Mouse (Mus musculus) hindbrain, postnatal 0 days (tissue): ENCODE measurements at regions not wholly inside any gene's neighbourhood (a gene's known extent, or its start where the extent isn't known, plus 50 kb on each side); places are given as distances from the start of the nearest gene placed in this dataset.

Experiments used
- ATAC-seq: fragments of 200-750 bp; cut with Nextera tagmentation; 2 replicates; pipeline ENCODE4 v1.8.0; 2017; ENCODE audit warnings: mild to moderate bottlenecking, moderate TSS enrichment, moderate library complexity
- DNase-seq: peaks from one replicate; pipeline ENCODE4 v3.0.0-alpha.2; 2015; ENCODE audit warnings: low spot score
- H3K27ac ChIP-seq: fragments of 300-500 bp; sonication (generic); 2 replicates; pipeline ENCODE4 v1.5.1; 2014; ENCODE audit warnings: mild to moderate bottlenecking
- H3K27me3 ChIP-seq: fragments of 300-500 bp; sonication (generic); 2 replicates; pipeline ENCODE4 v1.6.1; 2014; ENCODE audit warnings: low read length, mixed read lengths; ENCODE audit not compliant: insufficient read depth
- H3K36me3 ChIP-seq: fragments of 300-500 bp; sonication (generic); 2 replicates; pipeline ENCODE4 v1.6.1; 2014; ENCODE audit warnings: low read length, mixed read lengths; ENCODE audit not compliant: insufficient read depth
- H3K4me1 ChIP-seq: fragments of 300-500 bp; sonication (generic); 2 replicates; pipeline ENCODE4 v1.6.1; 2014; ENCODE audit warnings: antibody characterized with exemption, low read length, mixed read lengths; ENCODE audit not compliant: insufficient read depth
- H3K4me2 ChIP-seq: fragments of 300-500 bp; sonication (generic); 2 replicates; pipeline ENCODE4 v1.6.1; 2014; ENCODE audit warnings: low read depth, mild to moderate bottlenecking, low read length, moderate library complexity, mixed read lengths
- H3K4me3 ChIP-seq: fragments of 300-500 bp; sonication (generic); 2 replicates; pipeline ENCODE4 v1.5.1; 2014; ENCODE audit warnings: low read length
- H3K9ac ChIP-seq: fragments of 300-500 bp; sonication (generic); replicated peaks from 2 replicates; pipeline ENCODE4 v1.6.1; 2014; ENCODE audit warnings: mild to moderate bottlenecking, low read length, moderate library complexity, mixed read lengths
- H3K9me3 ChIP-seq: fragments of 300-500 bp; sonication (generic); 2 replicates; pipeline ENCODE4 v1.6.1; 2016; ENCODE audit warnings: low read length, mixed read lengths
- CTCF ChIP-seq: IDR thresholded peaks from 2 replicates; pipeline ENCODE4 v1.5.1; 2016; ENCODE audit warnings: antibody characterized with exemption, control low read depth, low read depth
- WGBS: fragments of 180-500 bp; shearing (Covaris S2); extraction: QIAGEN DNeasy Blood & Tissue Kit; methylation state at CpG from one replicate; pipeline ENCODE4 v1.1.7; 2014; 5-methylcytosine and 5-hydroxymethylcytosine counted together

DNA sequence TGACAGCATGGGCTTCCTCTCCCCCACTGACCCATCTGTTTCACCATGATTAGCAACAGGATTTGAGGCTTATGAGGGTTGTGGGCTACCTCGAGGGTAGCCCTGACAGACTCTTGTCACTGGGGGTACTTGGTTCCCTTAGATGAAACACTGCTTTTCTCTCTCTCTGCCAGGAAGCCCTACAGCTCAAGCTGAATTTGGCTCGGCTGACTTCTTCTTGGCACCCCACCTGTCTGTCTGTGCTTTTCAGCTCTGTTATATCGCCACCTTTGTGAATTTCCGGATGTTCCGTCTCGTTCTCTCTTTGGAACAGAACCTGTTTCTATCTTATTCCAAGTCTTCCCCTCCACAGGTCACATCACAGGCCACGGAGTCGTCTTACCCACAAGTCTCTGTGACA is 330.0 kb downstream of the 1500009L16Rik start:
- Histone ChIP-seq H3K36me3 (no peaks in the 10 kb centered on the region), H3K4me1 (no peaks in the 10 kb centered on the region; the same call in 1 of the 2 replicates), H3K4me3 (no peak overlapping the region), H3K27ac (no peak overlapping the region), H3K4me2 (no peak overlapping the region), H3K9ac (no peak overlapping the region), H3K27me3 (no peaks in the 10 kb centered on the region), H3K9me3 (no peaks in the 10 kb centered on the region)
- DNase-seq: no peak
- no peak for ATAC-seq
- 76% methylated on average over 8 of the region's 8 CpGs for WGBS
- no peak for TF ChIP-seq CTCF

DNA sequence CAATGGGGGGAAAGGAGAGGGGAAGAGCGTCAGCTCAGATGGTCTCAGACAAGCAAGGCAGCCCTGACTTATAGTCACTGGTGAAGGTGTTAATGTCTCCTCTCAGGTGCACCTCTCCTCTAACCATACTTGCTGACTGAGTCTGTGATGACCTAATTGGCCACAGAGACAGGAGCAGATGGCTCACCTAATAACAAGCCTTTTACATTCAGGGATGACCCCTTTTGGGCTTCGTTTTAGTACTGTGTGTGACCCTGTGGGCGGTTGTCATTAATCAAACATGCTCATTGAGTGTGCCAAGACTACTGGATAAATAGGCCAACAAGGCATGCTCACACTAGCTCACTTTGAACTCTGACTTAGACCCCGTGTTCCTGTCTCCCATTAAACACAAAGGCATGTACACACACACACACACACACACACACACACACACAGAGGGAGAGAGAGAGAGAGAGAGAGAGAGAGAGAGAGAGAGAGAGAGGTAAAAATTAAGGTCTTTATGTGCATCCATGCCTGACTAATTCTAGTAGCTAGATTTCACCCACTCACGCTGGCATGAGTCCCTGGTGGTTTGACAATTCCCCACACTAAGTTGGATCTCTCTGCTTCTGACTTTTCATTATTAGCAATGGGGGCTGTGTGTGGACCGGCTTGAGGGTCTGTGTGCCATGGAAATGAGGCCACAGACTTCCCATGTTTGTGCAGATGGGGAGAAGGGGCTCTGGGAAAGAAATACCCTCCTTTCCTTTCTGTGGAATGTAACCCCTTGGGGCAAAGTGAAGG is 332.1 kb downstream of the 1500009L16Rik start:
- DNase-seq (peak; percentile 31), ATAC-seq (peak; percentile 38; the same call in 1 of the 2 replicates)
- WGBS: 33% methylated on average over 6 of the region's 6 CpGs

DNA sequence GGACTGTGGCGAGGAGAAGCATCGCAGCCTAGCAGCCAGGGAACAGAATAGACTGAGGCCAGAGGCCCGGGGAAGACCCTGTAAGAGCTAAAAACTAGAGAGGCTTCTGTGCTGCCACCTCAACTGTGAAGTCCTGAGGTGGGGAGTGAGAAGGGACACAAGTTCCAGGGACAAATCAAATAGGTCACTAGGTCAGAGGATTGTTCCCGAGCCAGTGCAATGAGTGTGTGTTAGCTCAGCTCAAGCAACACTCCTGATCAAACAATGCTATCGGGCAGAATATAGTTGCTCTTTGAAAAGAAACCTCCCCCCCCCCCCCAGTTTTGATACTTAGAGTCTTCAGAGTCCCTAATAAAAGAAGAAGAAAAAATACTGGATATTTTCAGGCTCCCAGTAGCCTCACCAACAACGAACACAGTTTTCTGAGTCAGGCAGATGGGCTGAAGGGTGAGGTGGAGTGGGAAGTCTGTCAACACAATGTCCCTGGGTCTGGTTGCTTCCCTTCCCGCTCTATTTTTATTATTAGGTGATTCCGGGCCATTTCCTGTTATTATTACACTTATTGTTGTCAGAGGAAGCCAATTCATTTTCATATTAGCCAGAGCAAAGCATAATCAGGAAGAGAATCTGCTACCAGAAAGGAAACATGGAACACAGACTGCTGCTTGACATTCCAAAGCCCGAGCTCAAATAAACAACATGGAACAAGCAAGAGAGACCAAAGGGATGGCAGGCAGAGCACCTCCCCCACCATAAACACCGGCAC is 332.9 kb downstream of the 1500009L16Rik start:
- no peak for DNase-seq

More for the DNA sequence above, 332.1 kb downstream of the 1500009L16Rik start:
- Histone ChIP-seq H3K4me1 (peaks cover 4% of the 10 kb centered on the region), H3K4me2 (no peak overlapping the region), H3K36me3 (no peaks in the 10 kb centered on the region), H3K9ac (no peak overlapping the region), H3K27ac (no peak overlapping the region), H3K4me3 (no peak overlapping the region), H3K27me3 (no peaks in the 10 kb centered on the region), H3K9me3 (no peaks in the 10 kb centered on the region)
- TF ChIP-seq CTCF: no peak

GRCm38 (mm10) chr10:84056323-84057169 is 333.9 kb downstream of the 1500009L16Rik start:
- Histone ChIP-seq H3K4me3 (no peak overlapping the region), H3K27ac (no peak overlapping the region), H3K4me2 (no peak overlapping the region), H3K9me3 (no peaks in the 10 kb centered on the region), H3K27me3 (no peaks in the 10 kb centered on the region), H3K4me1 (peaks cover 12% of the 10 kb centered on the region), H3K9ac (no peak overlapping the region), H3K36me3 (no peaks in the 10 kb centered on the region)
- DNase-seq (no peak), ATAC-seq (no peak)
- WGBS: 87% methylated on average over 14 of the region's 14 CpGs
- TF ChIP-seq CTCF: no peak

More for the DNA sequence above, 332.9 kb downstream of the 1500009L16Rik start:
- H3K27ac ChIP-seq: no peak overlapping the region
- WGBS: 70% methylated on average over 10 of the region's 10 CpGs
- H3K27me3 ChIP-seq: no peaks in the 10 kb centered on the region
- H3K4me1 ChIP-seq: peaks cover 7% of the 10 kb centered on the region
- H3K9ac ChIP-seq: no peak overlapping the region
- ATAC-seq: no peak
- no peak overlapping the region for H3K4me2 ChIP-seq
- H3K9me3 ChIP-seq: no peaks in the 10 kb centered on the region
- H3K36me3 ChIP-seq: no peaks in the 10 kb centered on the region
- TF ChIP-seq CTCF: no peak
- H3K4me3 ChIP-seq: no peak overlapping the region

DNA sequence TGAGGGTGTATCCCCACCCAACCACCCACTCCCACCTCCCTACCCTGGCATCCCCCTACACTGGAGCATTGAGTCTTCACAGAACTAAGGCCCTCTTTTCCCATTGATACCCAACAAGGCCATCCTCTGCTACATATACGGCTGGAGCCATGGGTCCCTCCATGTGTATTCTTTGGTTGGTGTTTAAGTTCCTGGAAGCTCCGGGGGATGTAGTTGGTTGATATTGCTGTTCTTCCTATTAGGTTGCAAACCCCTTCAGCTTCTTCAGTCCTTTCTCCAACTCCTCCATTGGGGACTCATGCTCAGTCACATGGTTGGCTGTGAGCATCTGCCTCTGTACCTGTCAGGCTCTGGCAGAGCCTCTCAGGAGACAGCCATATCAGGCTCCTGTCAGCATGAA is 335.6 kb downstream of the 1500009L16Rik start:
- no peak overlapping the region for H3K4me3 ChIP-seq
- H3K9ac ChIP-seq: no peak overlapping the region
- no peaks in the 10 kb centered on the region for H3K9me3 ChIP-seq
- peaks cover 12% of the 10 kb centered on the region for H3K4me1 ChIP-seq
- H3K27me3 ChIP-seq: no peaks in the 10 kb centered on the region
- H3K36me3 ChIP-seq: no peaks in the 10 kb centered on the region
- ATAC-seq (no peak), DNase-seq (no peak)
- no peak for TF ChIP-seq CTCF
- H3K4me2 ChIP-seq: no peak overlapping the region
- WGBS: 97% methylated on average over 2 of the region's 2 CpGs
- H3K27ac ChIP-seq: no peak overlapping the region

DNA sequence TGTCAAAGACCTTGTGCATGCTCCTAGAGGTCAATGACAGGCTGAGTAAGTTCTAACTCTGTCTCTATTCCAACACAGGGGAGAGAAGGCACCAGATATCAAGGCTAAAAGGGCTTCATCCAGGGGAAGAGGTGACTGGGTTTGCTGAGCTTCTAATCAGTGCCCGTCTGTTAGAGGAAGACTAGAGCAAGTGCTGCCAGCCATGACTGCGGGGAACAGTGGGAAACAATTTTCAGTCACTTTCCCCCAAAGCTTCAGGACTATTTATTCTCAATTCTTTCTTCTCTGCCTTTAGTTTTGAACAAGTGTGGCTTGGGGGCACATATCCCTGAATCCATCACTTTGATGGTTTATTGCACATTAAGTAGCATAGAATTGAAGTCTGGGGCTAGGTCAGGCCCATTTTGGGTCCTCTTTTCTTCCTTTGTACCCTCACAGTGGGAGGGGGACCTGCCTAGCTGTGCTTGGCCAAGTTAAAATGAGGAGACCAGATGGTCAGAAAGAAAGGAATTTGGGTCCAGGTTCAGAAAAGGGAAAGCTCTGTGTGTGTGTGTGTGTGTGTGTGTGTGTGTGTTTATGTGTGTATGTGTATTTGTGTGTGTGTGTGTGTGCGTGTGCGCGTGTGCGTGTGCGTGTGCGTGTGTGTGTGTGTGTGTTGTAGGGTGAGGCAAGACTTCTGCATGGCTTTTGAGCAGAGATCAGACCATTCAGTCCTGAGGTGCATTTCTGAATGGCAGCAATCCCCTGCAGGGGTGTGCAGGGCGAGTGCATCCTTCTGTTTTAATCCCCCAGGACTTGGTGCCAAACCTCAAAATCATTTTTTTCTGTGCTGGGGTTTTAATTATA is 337.2 kb downstream of the 1500009L16Rik start:
- peak overlapping the region; percentile 74 for H3K27ac ChIP-seq
- ATAC-seq: peak; percentile 52

More for the DNA sequence above, 337.2 kb downstream of the 1500009L16Rik start:
- Histone ChIP-seq H3K9ac (no peak overlapping the region), H3K4me3 (no peak overlapping the region), H3K36me3 (no peaks in the 10 kb centered on the region), H3K4me1 (peaks cover 12% of the 10 kb centered on the region), H3K9me3 (no peaks in the 10 kb centered on the region), H3K4me2 (no peak overlapping the region), H3K27me3 (no peaks in the 10 kb centered on the region)
- peak; percentile 53 for DNase-seq
- 33% methylated on average over 9 of the region's 9 CpGs for WGBS
- TF ChIP-seq CTCF: no peak
